Mouse (Mus musculus) heart, embryonic 16.5 days (tissue): ENCODE measurements around the gene Ccer2. TPM values are rescaled to one million over a fixed set of nuclear protein-coding genes. Genes with fewer than 3 reads are reported as not detected.

Experiments used
- ATAC-seq: fragments of 200-750 bp; cut with Nextera tagmentation; replicated peaks from 2 replicates; pipeline ENCODE4 v1.8.0; 2017; ENCODE audit warnings: moderate number of reproducible peaks; ENCODE audit not compliant: insufficient read depth, low FRiP score; ENCODE audit errors: extremely low read depth
- H3K27ac ChIP-seq: fragments of 300-500 bp; sonication (generic); 2 replicates; pipeline ENCODE4 v1.5.1; 2014; ENCODE audit warnings: mild to moderate bottlenecking, low read length, control low read depth, moderate library complexity
- H3K27me3 ChIP-seq: fragments of 300-500 bp; sonication (generic); 2 replicates; pipeline ENCODE4 v1.6.1; 2014; ENCODE audit warnings: low read length, mixed read lengths; ENCODE audit not compliant: control insufficient read depth, insufficient read depth
- H3K36me3 ChIP-seq: fragments of 300-500 bp; sonication (generic); 2 replicates; pipeline ENCODE4 v1.6.1; 2014; ENCODE audit not compliant: control insufficient read depth, insufficient read depth
- H3K4me1 ChIP-seq: fragments of 300-500 bp; sonication (generic); 2 replicates; pipeline ENCODE4 v1.6.1; 2014; ENCODE audit warnings: low read length, mixed read lengths; ENCODE audit not compliant: control insufficient read depth, insufficient read depth
- H3K4me2 ChIP-seq: fragments of 300-500 bp; sonication (generic); 2 replicates; pipeline ENCODE4 v1.6.1; 2014; ENCODE audit warnings: low read depth, mild to moderate bottlenecking, control low read depth, low read length
- H3K4me3 ChIP-seq: fragments of 300-500 bp; sonication (generic); 2 replicates; pipeline ENCODE4 v1.5.1; 2014; ENCODE audit warnings: mild to moderate bottlenecking, control low read depth, low read length
- H3K9ac ChIP-seq: fragments of 300-500 bp; sonication (generic); 2 replicates; pipeline ENCODE4 v1.6.1; 2014; ENCODE audit warnings: low read length, control low read depth
- H3K9me3 ChIP-seq: fragments of 300-500 bp; sonication (generic); replicated peaks from 2 replicates; pipeline ENCODE4 v1.6.1; 2016; ENCODE audit warnings: low read length; ENCODE audit not compliant: control insufficient read depth
- WGBS: fragments of 180-500 bp; shearing (Covaris S2); extraction: QIAGEN DNeasy Blood & Tissue Kit; methylation state at CpG from one replicate; pipeline ENCODE4 v1.1.7; 2014; 5-methylcytosine and 5-hydroxymethylcytosine counted together
- polyA plus RNA-seq: library from polyadenylated mRNA; unstranded; fragments of >200 nt; fragmentation: Nextera tagmentation; extraction: Ambion mirVana; gene quantifications from 2 replicates; pipeline ENCODE4 v1.2.1, GENCODE M21; 2015

The Ccer2 gene
- polyA plus RNA-seq, 1 experiment from 2014 or later = not detected

GRCm38 (mm10) chr7:28739829-28740228 is 16.1 kb upstream of the Ccer2 start:
- Histone ChIP-seq H3K4me3 (no peak overlapping the region), H3K9ac (no peak overlapping the region), H3K4me2 (no peak overlapping the region), H3K9me3 (no peaks in the 10 kb centered on the region), H3K27ac (no peak overlapping the region), H3K4me1 (peaks cover 12% of the 10 kb centered on the region), H3K36me3 (peaks cover 32% of the 10 kb centered on the region), H3K27me3 (no peaks in the 10 kb centered on the region)
- WGBS = 91% methylated on average over 21 of the region's 21 CpGs
- no peak for ATAC-seq

DNA sequence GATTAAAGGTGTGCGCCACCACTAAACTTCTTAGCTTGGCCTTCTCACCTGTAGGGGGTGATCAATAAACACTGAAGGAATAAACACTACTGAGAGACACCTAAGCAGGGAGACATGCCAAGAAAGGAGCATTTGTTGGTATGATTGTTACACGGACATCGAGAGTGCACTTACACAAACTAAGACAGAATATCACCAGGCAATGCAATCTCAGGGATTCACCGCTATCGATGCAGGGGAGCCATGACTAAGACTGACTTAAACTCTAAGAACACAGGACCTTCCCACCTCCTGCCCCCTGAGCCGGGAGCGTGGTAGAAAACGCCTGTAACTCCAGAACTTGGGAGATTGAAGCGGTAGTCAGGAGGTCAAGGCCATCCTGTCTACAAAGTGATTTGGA is 15.0 kb upstream of the Ccer2 start:
- WGBS = 31% methylated on average over 9 of the region's 9 CpGs
- peak overlapping the region; percentile 65 for H3K9ac ChIP-seq
- ATAC-seq = no peak
- no peaks in the 10 kb centered on the region for H3K9me3 ChIP-seq
- peaks cover 30% of the 10 kb centered on the region for H3K36me3 ChIP-seq
- H3K4me1 ChIP-seq = peaks cover 12% of the 10 kb centered on the region
- H3K27me3 ChIP-seq = no peaks in the 10 kb centered on the region
- H3K27ac ChIP-seq = peak overlapping the region; percentile 32; the same call in 1 of the 2 replicates
- peak overlapping the region; percentile 80 for H3K4me3 ChIP-seq
- H3K4me2 ChIP-seq = peak overlapping the region; percentile 63

GRCm38 (mm10) chr7:28741368-28741708 is 14.6 kb upstream of the Ccer2 start:
- WGBS = 2% methylated on average over 13 of the region's 13 CpGs
- peak overlapping the region; percentile 65 for H3K9ac ChIP-seq
- H3K4me2 ChIP-seq = peak overlapping the region; percentile 63
- H3K36me3 ChIP-seq = peaks cover 32% of the 10 kb centered on the region
- H3K4me3 ChIP-seq = peak overlapping the region; percentile 80
- ATAC-seq = peak; percentile 3; the same call in 1 of the 2 replicates
- no peaks in the 10 kb centered on the region for H3K27me3 ChIP-seq
- H3K9me3 ChIP-seq = no peaks in the 10 kb centered on the region
- H3K27ac ChIP-seq = peak overlapping the region; percentile 32
- peaks cover 12% of the 10 kb centered on the region for H3K4me1 ChIP-seq

- H3K4me3 ChIP-seq = peak within 1 kb of the TSS; percentile 80
- peak; percentile 98 for ATAC-seq
- peak within 1 kb of the TSS; percentile 76 for H3K4me2 ChIP-seq
- no peaks in the 10 kb centered on the region for H3K9me3 ChIP-seq
- peak within 1 kb of the TSS; percentile 89 for H3K9ac ChIP-seq
- under 1% methylated on average over 39 of the region's 39 CpGs for WGBS
- no peaks in the 10 kb centered on the region for H3K27me3 ChIP-seq
- H3K27ac ChIP-seq = peak within 1 kb of the TSS; percentile 92
- peaks cover 12% of the 10 kb centered on the region for H3K4me1 ChIP-seq
- peaks cover 36% of the 10 kb centered on the region for H3K36me3 ChIP-seq
Measured at GRCm38 (mm10) chr7:28741709-28742438, 14.1 kb upstream of the Ccer2 start, which contains the start of the genes Mrps12 and Sars2. Mrps12 (minus strand) TSS chr7:28741820. Sars2 (plus strand) TSS chr7:28741992.

DNA sequence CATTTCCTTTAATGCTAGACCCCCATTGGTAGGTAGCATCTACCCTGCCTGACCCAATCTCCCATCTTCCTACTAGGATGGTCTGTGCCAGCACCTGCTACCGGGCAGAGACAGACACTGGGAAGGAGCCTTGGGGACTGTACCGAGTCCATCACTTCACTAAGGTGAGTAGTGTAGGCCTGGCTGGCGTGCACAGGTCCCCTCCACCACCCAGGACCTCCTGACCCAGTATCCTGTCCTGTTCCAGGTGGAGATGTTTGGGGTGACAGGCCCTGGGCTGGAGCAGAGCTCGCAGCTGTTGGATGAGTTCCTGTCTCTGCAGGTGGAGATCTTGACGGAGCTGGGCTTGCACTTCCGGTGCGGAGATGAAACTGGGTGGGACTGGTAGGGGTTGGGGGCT is 6.0 kb upstream of the Ccer2 start:
- Histone ChIP-seq H3K4me3 (no peak overlapping the region), H3K27me3 (no peaks in the 10 kb centered on the region), H3K4me2 (no peak overlapping the region), H3K4me1 (no peaks in the 10 kb centered on the region), H3K27ac (no peak overlapping the region), H3K36me3 (peaks cover 11% of the 10 kb centered on the region), H3K9ac (no peak overlapping the region), H3K9me3 (no peaks in the 10 kb centered on the region)
- 92% methylated on average over 7 of the region's 7 CpGs for WGBS
- ATAC-seq = no peak

DNA sequence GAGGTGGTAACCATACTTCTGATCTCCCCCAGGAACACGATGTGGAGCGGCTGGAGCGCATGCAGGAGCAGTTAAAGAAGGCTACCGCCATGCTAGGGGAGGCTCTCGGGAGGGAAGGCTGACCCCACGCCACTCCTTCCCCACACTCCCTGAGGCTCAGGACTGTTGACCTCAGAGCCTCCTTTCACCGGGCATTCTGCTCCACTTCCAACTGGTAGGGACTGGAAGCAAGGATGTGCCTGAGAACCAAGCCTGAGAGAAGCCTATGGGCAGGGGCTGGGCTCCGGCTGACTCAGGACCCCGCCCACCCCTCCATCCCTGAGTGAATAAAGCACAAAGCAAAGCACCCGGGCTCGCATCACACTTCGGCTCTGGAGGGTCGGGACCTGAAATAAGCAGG is 2.6 kb downstream of the Ccer2 start:
- Histone ChIP-seq H3K9ac (no peak overlapping the region), H3K4me1 (no peaks in the 10 kb centered on the region), H3K27ac (no peak overlapping the region), H3K27me3 (peaks cover 11% of the 10 kb centered on the region), H3K4me3 (no peak overlapping the region), H3K4me2 (no peak overlapping the region), H3K36me3 (peaks cover 24% of the 10 kb centered on the region), H3K9me3 (no peaks in the 10 kb centered on the region)
- no peak for ATAC-seq
- WGBS = 85% methylated on average over 13 of the region's 13 CpGs

DNA sequence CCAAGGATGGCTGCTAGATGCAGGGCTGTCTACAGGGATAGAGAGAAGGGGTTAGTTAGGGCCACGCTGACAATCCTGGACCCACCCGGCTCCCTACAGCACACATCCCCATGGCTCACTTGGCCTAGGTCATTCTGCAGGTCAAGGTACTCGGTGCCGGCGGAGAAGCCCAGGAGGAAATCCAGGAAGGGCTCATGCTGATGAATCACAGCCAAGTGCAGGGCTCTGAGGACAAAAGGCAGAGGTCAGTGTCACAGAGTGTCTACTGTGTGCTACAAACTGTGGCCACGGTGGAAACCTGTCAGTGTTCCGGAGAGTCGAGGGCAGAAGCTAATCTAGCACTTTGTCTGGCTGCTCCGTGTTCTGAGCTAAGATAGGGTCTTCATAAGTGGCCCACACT is 5.9 kb downstream of the Ccer2 start:
- H3K4me1 ChIP-seq = peaks cover 9% of the 10 kb centered on the region
- H3K4me3 ChIP-seq = no peak overlapping the region
- WGBS = 79% methylated on average over 9 of the region's 9 CpGs

GRCm38 (mm10) chr7:28765211-28765610 is 9.2 kb downstream of the Ccer2 start:
- WGBS = 81% methylated on average over 6 of the region's 6 CpGs
- H3K9me3 ChIP-seq = no peaks in the 10 kb centered on the region
- peak overlapping the region; percentile 89 for H3K4me2 ChIP-seq
- H3K27ac ChIP-seq = no peak overlapping the region
- no peaks in the 10 kb centered on the region for H3K27me3 ChIP-seq
- no peak for ATAC-seq
- H3K36me3 ChIP-seq = peaks cover 16% of the 10 kb centered on the region
- H3K4me3 ChIP-seq = peak overlapping the region; percentile 90
- H3K9ac ChIP-seq = no peak overlapping the region
- H3K4me1 ChIP-seq = peaks cover 15% of the 10 kb centered on the region

More for the DNA sequence above, 5.9 kb downstream of the Ccer2 start:
- Histone ChIP-seq H3K27ac (no peak overlapping the region), H3K4me2 (no peak overlapping the region), H3K9ac (no peak overlapping the region), H3K27me3 (peaks cover 2% of the 10 kb centered on the region; the same call in 1 of the 2 replicates), H3K36me3 (peaks cover 24% of the 10 kb centered on the region), H3K9me3 (no peaks in the 10 kb centered on the region)
- ATAC-seq = no peak

GRCm38 (mm10) chr7:28766173-28766879 is 10.4 kb downstream of the Ccer2 start, which contains the start of gene Sirt2:
Sirt2 (plus strand) TSS chr7:28766735.
- Histone ChIP-seq H3K36me3 (peaks cover 8% of the 10 kb centered on the region), H3K27me3 (no peaks in the 10 kb centered on the region), H3K4me1 (peaks cover 15% of the 10 kb centered on the region), H3K27ac (peak within 1 kb of the TSS; percentile 25; the same call in 1 of the 2 replicates), H3K4me2 (peak within 1 kb of the TSS; percentile 89), H3K4me3 (peak within 1 kb of the TSS; percentile 90), H3K9me3 (no peaks in the 10 kb centered on the region), H3K9ac (peak within 1 kb of the TSS; percentile 87)
- WGBS = under 1% methylated on average over 45 of the region's 45 CpGs
- peak; percentile 98 for ATAC-seq
